Mouse (Mus musculus): Measurements from ENCODE around the gene Camk2b. TPM values are rescaled to one million over a fixed set of nuclear protein-coding genes. Genes with fewer than 3 reads are reported as not detected.

Camk2b gene
- polyA plus RNA-seq, 1 experiment from 2014 or later = 21.4 TPM

GRCm38 (mm10) chr11:5994212-5994611, 72.0 kb downstream of the Camk2b start:
- Histone ChIP-seq H3K9me3 (no peaks in the 10 kb centered on the region), H3K9ac (no peak overlapping the region), H3K4me3 (no peak overlapping the region), H3K27me3 (replicated peaks) (no peaks in the 10 kb centered on the region), H3K4me2 (replicated peaks) (no peak overlapping the region), H3K27ac (no peak overlapping the region), H3K36me3 (no peaks in the 10 kb centered on the region), H3K4me1 (no peaks in the 10 kb centered on the region)
- ATAC-seq (ENCODE audit: low FRiP score, low read depth) = 0 out of 2 replicates have a peak, but pooled peaks have one; percentile 10
- 71% methylated on average over 5 of the region's 5 CpGs for WGBS

- 37% methylated on average over 4 of the region's 4 CpGs for WGBS
Measured at GRCm38 (mm10) chr11:5990910-5991309, 75.3 kb downstream of the Camk2b start.

GRCm38 (mm10) chr11:5989954-5990593, 76.1 kb downstream of the Camk2b start:
- no peak overlapping the region for H3K4me3 ChIP-seq
- H3K9ac ChIP-seq = no peak overlapping the region
- H3K9me3 ChIP-seq = no peaks in the 10 kb centered on the region
- no peaks in the 10 kb centered on the region for H3K36me3 ChIP-seq
- WGBS = 85% methylated on average over 16 of the region's 16 CpGs
- no peaks in the 10 kb centered on the region; the same call in 1 of the 2 replicates for H3K27me3 ChIP-seq (replicated peaks)
- no peaks in the 10 kb centered on the region for H3K4me1 ChIP-seq
- H3K4me2 ChIP-seq (replicated peaks) = no peak overlapping the region
- H3K27ac ChIP-seq = no peak overlapping the region
- ATAC-seq (ENCODE audit: low FRiP score, low read depth) = no peak

More at GRCm38 (mm10) chr11:5990910-5991309, 75.3 kb downstream of the Camk2b start:
- no peak for ATAC-seq (ENCODE audit: low FRiP score, low read depth)
- Histone ChIP-seq H3K4me2 (replicated peaks) (no peak overlapping the region), H3K9ac (no peak overlapping the region), H3K4me3 (no peak overlapping the region), H3K27me3 (replicated peaks) (no peaks in the 10 kb centered on the region; the same call in 1 of the 2 replicates), H3K4me1 (no peaks in the 10 kb centered on the region), H3K9me3 (no peaks in the 10 kb centered on the region), H3K36me3 (no peaks in the 10 kb centered on the region), H3K27ac (no peak overlapping the region)

GRCm38 (mm10) chr11:5988126-5988525, 78.0 kb downstream of the Camk2b start:
- 84% methylated on average over 10 of the region's 10 CpGs for WGBS
- H3K4me1 ChIP-seq = no peaks in the 10 kb centered on the region
- no peak overlapping the region for H3K27ac ChIP-seq
- no peak overlapping the region for H3K4me3 ChIP-seq
- ATAC-seq (ENCODE audit: low FRiP score, low read depth) = no peak
- no peaks in the 10 kb centered on the region; the same call in 1 of the 2 replicates for H3K27me3 ChIP-seq (replicated peaks)
- no peak overlapping the region for H3K9ac ChIP-seq
- H3K36me3 ChIP-seq = no peaks in the 10 kb centered on the region
- no peaks in the 10 kb centered on the region for H3K9me3 ChIP-seq
- no peak overlapping the region for H3K4me2 ChIP-seq (replicated peaks)

GRCm38 (mm10) chr11:5983629-5984028, 82.5 kb downstream of the Camk2b start:
- Histone ChIP-seq H3K4me1 (no peaks in the 10 kb centered on the region), H3K9ac (no peak overlapping the region), H3K9me3 (no peaks in the 10 kb centered on the region), H3K27me3 (replicated peaks) (no peaks in the 10 kb centered on the region; the same call in 1 of the 2 replicates), H3K4me2 (replicated peaks) (no peak overlapping the region), H3K4me3 (no peak overlapping the region), H3K36me3 (no peaks in the 10 kb centered on the region), H3K27ac (no peak overlapping the region)
- no peak for ATAC-seq (ENCODE audit: low FRiP score, low read depth)
- WGBS = 92% methylated on average over 5 of the region's 5 CpGs

GRCm38 (mm10) chr11:5981323-5981722, 84.8 kb downstream of the Camk2b start:
- Histone ChIP-seq H3K9me3 (no peaks in the 10 kb centered on the region), H3K4me1 (no peaks in the 10 kb centered on the region), H3K27ac (no peak overlapping the region), H3K4me2 (replicated peaks) (no peak overlapping the region), H3K9ac (no peak overlapping the region), H3K36me3 (no peaks in the 10 kb centered on the region), H3K27me3 (replicated peaks) (no peaks in the 10 kb centered on the region), H3K4me3 (no peak overlapping the region)
- WGBS = 90% methylated on average over 7 of the region's 7 CpGs
- ATAC-seq (ENCODE audit: low FRiP score, low read depth) = no peak

GRCm38 (mm10) chr11:5980561-5980960, 85.6 kb downstream of the Camk2b start:
- Histone ChIP-seq H3K4me3 (no peak overlapping the region), H3K4me1 (no peaks in the 10 kb centered on the region), H3K27ac (no peak overlapping the region), H3K27me3 (replicated peaks) (no peaks in the 10 kb centered on the region), H3K4me2 (replicated peaks) (no peak overlapping the region), H3K9ac (no peak overlapping the region), H3K9me3 (no peaks in the 10 kb centered on the region), H3K36me3 (no peaks in the 10 kb centered on the region)
- 74% methylated on average over 8 of the region's 8 CpGs for WGBS
- no peak for ATAC-seq (ENCODE audit: low FRiP score, low read depth)

- Histone ChIP-seq H3K27me3 (replicated peaks) (no peaks in the 10 kb centered on the region), H3K36me3 (no peaks in the 10 kb centered on the region), H3K4me3 (no peak overlapping the region), H3K9me3 (no peaks in the 10 kb centered on the region), H3K9ac (no peak overlapping the region), H3K4me2 (replicated peaks) (no peak overlapping the region), H3K27ac (no peak overlapping the region), H3K4me1 (no peaks in the 10 kb centered on the region)
- no peak for ATAC-seq (ENCODE audit: low FRiP score, low read depth)
- WGBS = 92% methylated on average over 2 of the region's 2 CpGs
Measured at GRCm38 (mm10) chr11:5980108-5980507, 86.1 kb downstream of the Camk2b start.

GRCm38 (mm10) chr11:5979088-5979487, 87.1 kb downstream of the Camk2b start:
- Histone ChIP-seq H3K4me1 (no peaks in the 10 kb centered on the region), H3K36me3 (no peaks in the 10 kb centered on the region), H3K4me3 (no peak overlapping the region), H3K9me3 (no peaks in the 10 kb centered on the region), H3K27me3 (replicated peaks) (no peaks in the 10 kb centered on the region), H3K4me2 (replicated peaks) (no peak overlapping the region), H3K27ac (no peak overlapping the region), H3K9ac (no peak overlapping the region)
- WGBS = 81% methylated on average over 7 of the region's 7 CpGs
- ATAC-seq (ENCODE audit: low FRiP score, low read depth) = no peak

- ATAC-seq (ENCODE audit: low FRiP score, low read depth) = no peak
- peaks cover 9% of the 10 kb centered on the region for H3K36me3 ChIP-seq
- WGBS = 23% methylated on average over 9 of the region's 9 CpGs
- H3K9me3 ChIP-seq = no peaks in the 10 kb centered on the region
- no peak overlapping the region for H3K4me2 ChIP-seq (replicated peaks)
- no peaks in the 10 kb centered on the region for H3K27me3 ChIP-seq (replicated peaks)
- H3K4me3 ChIP-seq = no peak overlapping the region
- no peak overlapping the region for H3K27ac ChIP-seq
- no peak overlapping the region for H3K9ac ChIP-seq
- H3K4me1 ChIP-seq = no peaks in the 10 kb centered on the region
Measured at GRCm38 (mm10) chr11:5976106-5976505, 90.1 kb downstream of the Camk2b start.

- Histone ChIP-seq H3K9me3 (no peaks in the 10 kb centered on the region), H3K4me1 (no peaks in the 10 kb centered on the region), H3K4me3 (no peak overlapping the region), H3K27ac (no peak overlapping the region), H3K36me3 (peaks cover 20% of the 10 kb centered on the region), H3K27me3 (replicated peaks) (no peaks in the 10 kb centered on the region), H3K4me2 (replicated peaks) (no peak overlapping the region), H3K9ac (no peak overlapping the region)
- WGBS = 70% methylated on average over 2 of the region's 2 CpGs
- no peak for ATAC-seq (ENCODE audit: low FRiP score, low read depth)
Measured at GRCm38 (mm10) chr11:5975068-5975467, 91.1 kb downstream of the Camk2b start.

GRCm38 (mm10) chr11:5974053-5974452, 92.1 kb downstream of the Camk2b start:
- no peak overlapping the region for H3K4me3 ChIP-seq
- no peaks in the 10 kb centered on the region for H3K9me3 ChIP-seq
- H3K9ac ChIP-seq = no peak overlapping the region
- H3K4me2 ChIP-seq (replicated peaks) = no peak overlapping the region
- 88% methylated on average over 6 of the region's 6 CpGs for WGBS
- H3K4me1 ChIP-seq = no peaks in the 10 kb centered on the region
- no peak for ATAC-seq (ENCODE audit: low FRiP score, low read depth)
- H3K27me3 ChIP-seq (replicated peaks) = no peaks in the 10 kb centered on the region
- H3K36me3 ChIP-seq = peaks cover 26% of the 10 kb centered on the region
- no peak overlapping the region for H3K27ac ChIP-seq

GRCm38 (mm10) chr11:5973151-5973550, 93.0 kb downstream of the Camk2b start:
- Histone ChIP-seq H3K27me3 (replicated peaks) (no peaks in the 10 kb centered on the region), H3K4me3 (no peak overlapping the region), H3K27ac (no peak overlapping the region), H3K9ac (no peak overlapping the region), H3K9me3 (no peaks in the 10 kb centered on the region), H3K4me2 (replicated peaks) (no peak overlapping the region), H3K36me3 (peaks cover 35% of the 10 kb centered on the region), H3K4me1 (no peaks in the 10 kb centered on the region)
- no peak for ATAC-seq (ENCODE audit: low FRiP score, low read depth)
- 60% methylated on average over 7 of the region's 7 CpGs for WGBS

Data from neural tube, embryonic 12.5 days (tissue).